Mouse (Mus musculus) forebrain, postnatal 0 days (tissue): ENCODE data around the gene Epb41l5. TPM values are rescaled to one million over a fixed set of nuclear protein-coding genes. Genes with fewer than 3 reads are reported as not detected.

ENCODE experiments used
- ATAC-seq: fragments of 200-750 bp; cut with Nextera tagmentation; 2 replicates; pipeline ENCODE4 v1.8.0; 2017; ENCODE audit warnings: mild to moderate bottlenecking, moderate library complexity
- DNase-seq: peaks from one replicate; pipeline ENCODE4 v3.0.0-alpha.2; 2015
- H3K27ac ChIP-seq: fragments of 300-500 bp; sonication (generic); 2 replicates; pipeline ENCODE4 v1.5.1; 2014; ENCODE audit warnings: low read depth, mild to moderate bottlenecking, antibody characterized with exemption, low read length, moderate library complexity, mixed read lengths
- H3K27me3 ChIP-seq: fragments of 300-500 bp; sonication (generic); 2 replicates; pipeline ENCODE4 v1.6.1; 2014; ENCODE audit warnings: mild to moderate bottlenecking, low read length, mixed read lengths; ENCODE audit not compliant: insufficient read depth
- H3K36me3 ChIP-seq: fragments of 300-500 bp; sonication (generic); 2 replicates; pipeline ENCODE4 v1.6.1; 2014; ENCODE audit warnings: mild to moderate bottlenecking, moderate library complexity; ENCODE audit not compliant: insufficient read depth
- H3K4me1 ChIP-seq: fragments of 300-500 bp; sonication (generic); 2 replicates; pipeline ENCODE4 v1.6.1; 2014; ENCODE audit warnings: antibody characterized with exemption; ENCODE audit not compliant: insufficient read depth
- H3K4me2 ChIP-seq: fragments of 300-500 bp; sonication (generic); 2 replicates; pipeline ENCODE4 v1.6.1; 2014; ENCODE audit warnings: low read depth, mild to moderate bottlenecking, moderate library complexity
- H3K4me3 ChIP-seq: fragments of 300-500 bp; sonication (generic); 2 replicates; pipeline ENCODE4 v1.5.1; 2014; ENCODE audit warnings: low read depth, low read length, mixed read lengths
- H3K9ac ChIP-seq: fragments of 300-500 bp; sonication (generic); 2 replicates; pipeline ENCODE4 v1.6.1; 2014; ENCODE audit warnings: mild to moderate bottlenecking
- H3K9me3 ChIP-seq: fragments of 300-500 bp; sonication (generic); 2 replicates; pipeline ENCODE4 v1.6.1; 2016; ENCODE audit warnings: low read length
- CTCF ChIP-seq: sonication (generic); IDR thresholded peaks from 2 replicates; pipeline ENCODE4 v1.5.1; 2016; ENCODE audit warnings: antibody characterized with exemption, control low read depth, low read depth
- WGBS: fragments of 180-500 bp; shearing (Covaris S2); extraction: QIAGEN DNeasy Blood & Tissue Kit; methylation state at CpG from one replicate; pipeline ENCODE4 v1.1.7; 2014; 5-methylcytosine and 5-hydroxymethylcytosine counted together
- polyA plus RNA-seq: library from polyadenylated mRNA; unstranded; fragments of >200 nt; fragmentation: Nextera tagmentation; extraction: Ambion mirVana; gene quantifications from 2 replicates; pipeline ENCODE4 v1.2.1, GENCODE M21; 2015
- total RNA-seq: library from RNA; depleted of rRNA; stranded (reverse); fragments of >200 nt; gene quantifications from 2 replicates; pipeline ENCODE4 v1.2.3, GENCODE M21; 2014

Epb41l5 gene
- total and polyA plus RNA-seq, 2 experiments from 2014 or later, result 9.7 to 12.9 TPM

GRCm38 (mm10) chr1:119504260-119505062, 144.3 kb downstream of the Epb41l5 start, which contains the start of gene Ralb:
Gene Ralb, minus strand, starts transcription at chr1:119504794.
- Histone ChIP-seq H3K9ac (peak within 1 kb of the TSS; percentile 83), H3K36me3 (no peaks in the 10 kb centered on the region), H3K4me2 (peak within 1 kb of the TSS; percentile 89), H3K4me1 (peaks cover 8% of the 10 kb centered on the region; the same call in 1 of the 2 replicates), H3K4me3 (peak within 1 kb of the TSS; percentile 79), H3K27me3 (no peaks in the 10 kb centered on the region), H3K27ac (peak within 1 kb of the TSS; percentile 59; the same call in 1 of the 2 replicates), H3K9me3 (no peaks in the 10 kb centered on the region)
- ATAC-seq (peak; percentile 98), DNase-seq (peak; percentile 94)
- 0 out of 2 replicates have a peak, but pooled peaks have one; percentile 1 for TF ChIP-seq CTCF
- 3% methylated on average over 57 of the region's 57 CpGs for WGBS

GRCm38 (mm10) chr1:119503808-119504207, 145.0 kb downstream of the Epb41l5 start:
- no peaks in the 10 kb centered on the region for H3K9me3 ChIP-seq
- H3K27ac ChIP-seq, result no peak overlapping the region
- H3K27me3 ChIP-seq, result no peaks in the 10 kb centered on the region
- ATAC-seq (no peak), DNase-seq (peak; percentile 18)
- no peaks in the 10 kb centered on the region for H3K36me3 ChIP-seq
- H3K4me1 ChIP-seq, result peaks cover 8% of the 10 kb centered on the region; the same call in 1 of the 2 replicates
- TF ChIP-seq CTCF, result no peak
- peak overlapping the region; percentile 89 for H3K4me2 ChIP-seq
- peak overlapping the region; percentile 83 for H3K9ac ChIP-seq
- H3K4me3 ChIP-seq, result peak overlapping the region; percentile 79
- 24% methylated on average over 5 of the region's 5 CpGs for WGBS

- no peaks in the 10 kb centered on the region for H3K36me3 ChIP-seq
- no peak overlapping the region for H3K27ac ChIP-seq
- H3K4me1 ChIP-seq, result peaks cover 8% of the 10 kb centered on the region; the same call in 1 of the 2 replicates
- no peak for TF ChIP-seq CTCF
- DNase-seq (no peak), ATAC-seq (no peak)
- H3K9ac ChIP-seq, result no peak overlapping the region
- H3K4me2 ChIP-seq, result peak overlapping the region; percentile 89
- H3K4me3 ChIP-seq, result peak overlapping the region; percentile 79; the same call in 1 of the 2 replicates
- WGBS, result 83% methylated on average over 3 of the region's 3 CpGs
- H3K9me3 ChIP-seq, result no peaks in the 10 kb centered on the region
- no peaks in the 10 kb centered on the region for H3K27me3 ChIP-seq
These were observed 145.6 kb downstream of the Epb41l5 start for GRCm38 (mm10) chr1:119503181-119503580.

- ATAC-seq (no peak), DNase-seq (no peak)
- no peak overlapping the region for H3K4me3 ChIP-seq
These were observed 146.1 kb downstream of the Epb41l5 start for GRCm38 (mm10) chr1:119502729-119503128.

GRCm38 (mm10) chr1:119501881-119502280, 146.9 kb downstream of the Epb41l5 start:
- Histone ChIP-seq H3K9me3 (no peaks in the 10 kb centered on the region), H3K27me3 (no peaks in the 10 kb centered on the region), H3K4me3 (no peak overlapping the region), H3K36me3 (no peaks in the 10 kb centered on the region), H3K4me2 (no peak overlapping the region), H3K9ac (no peak overlapping the region), H3K27ac (no peak overlapping the region), H3K4me1 (peaks cover 8% of the 10 kb centered on the region; the same call in 1 of the 2 replicates)
- TF ChIP-seq CTCF, result no peak
- DNase-seq, result no peak
- 81% methylated on average over 8 of the region's 8 CpGs for WGBS
- ATAC-seq, result no peak

More at GRCm38 (mm10) chr1:119502729-119503128, 146.1 kb downstream of the Epb41l5 start:
- no peak overlapping the region for H3K9ac ChIP-seq
- peak overlapping the region; percentile 89 for H3K4me2 ChIP-seq
- 88% methylated on average over 11 of the region's 11 CpGs for WGBS
- no peaks in the 10 kb centered on the region for H3K36me3 ChIP-seq
- no peak for TF ChIP-seq CTCF
- H3K27ac ChIP-seq, result no peak overlapping the region
- H3K4me1 ChIP-seq, result peaks cover 8% of the 10 kb centered on the region; the same call in 1 of the 2 replicates
- no peaks in the 10 kb centered on the region for H3K9me3 ChIP-seq
- no peaks in the 10 kb centered on the region for H3K27me3 ChIP-seq

GRCm38 (mm10) chr1:119499456-119499855, 149.3 kb downstream of the Epb41l5 start:
- 93% methylated on average over 10 of the region's 10 CpGs for WGBS
- ATAC-seq (no peak), DNase-seq (no peak)
- Histone ChIP-seq H3K27me3 (no peaks in the 10 kb centered on the region), H3K9ac (no peak overlapping the region), H3K9me3 (no peaks in the 10 kb centered on the region), H3K4me3 (no peak overlapping the region), H3K4me2 (no peak overlapping the region), H3K27ac (no peak overlapping the region), H3K4me1 (peaks cover 8% of the 10 kb centered on the region; the same call in 1 of the 2 replicates), H3K36me3 (no peaks in the 10 kb centered on the region)
- TF ChIP-seq CTCF, result no peak

GRCm38 (mm10) chr1:119498536-119499231, 150.1 kb downstream of the Epb41l5 start:
- no peak overlapping the region for H3K4me2 ChIP-seq
- no peak overlapping the region for H3K4me3 ChIP-seq
- ATAC-seq (no peak), DNase-seq (no peak)
- no peak overlapping the region for H3K9ac ChIP-seq
- H3K36me3 ChIP-seq, result no peaks in the 10 kb centered on the region
- H3K4me1 ChIP-seq, result peaks cover 8% of the 10 kb centered on the region; the same call in 1 of the 2 replicates
- H3K27me3 ChIP-seq, result no peaks in the 10 kb centered on the region
- 88% methylated on average over 9 of the region's 9 CpGs for WGBS
- no peaks in the 10 kb centered on the region for H3K9me3 ChIP-seq
- TF ChIP-seq CTCF, result no peak
- no peak overlapping the region for H3K27ac ChIP-seq
